Mouse (Mus musculus): ENCODE measurements around the gene Mknk2. TPM values are rescaled to one million over a fixed set of nuclear protein-coding genes. Genes with fewer than 3 reads are reported as not detected.

Mknk2 gene
- total RNA-seq, 2 experiments from 2014 or later, result 48.5 to 53.2 TPM

GRCm38 (mm10) chr10:80692249-80693165 is 14.6 kb upstream of the Mknk2 start:
- no peak for DNase-seq (ENCODE audit: low spot score in 2 of 2)

- peak; percentile 64 to 75 for DNase-seq (ENCODE audit: low spot score in 2 of 2)
Measured at GRCm38 (mm10) chr10:80687850-80688249, 9.9 kb upstream of the Mknk2 start.

- DNase-seq (ENCODE audit: low spot score in 2 of 2), result no peak
Measured at GRCm38 (mm10) chr10:80686617-80687016, 8.7 kb upstream of the Mknk2 start.

- no peak for DNase-seq (ENCODE audit: low spot score in 2 of 2)
Measured at GRCm38 (mm10) chr10:80684984-80685383, 7.1 kb upstream of the Mknk2 start.

- peak in 1 of 2 experiments; percentile 58 for DNase-seq (ENCODE audit: low spot score in 2 of 2)
Measured at GRCm38 (mm10) chr10:80684214-80684613, 6.3 kb upstream of the Mknk2 start.

GRCm38 (mm10) chr10:80683647-80684046 is 5.7 kb upstream of the Mknk2 start:
- no peak for DNase-seq (ENCODE audit: low spot score in 2 of 2)

GRCm38 (mm10) chr10:80682003-80682402 is 4.1 kb upstream of the Mknk2 start:
- DNase-seq (ENCODE audit: low spot score in 2 of 2), result no peak

- no peak for DNase-seq (ENCODE audit: low spot score in 2 of 2)
Measured at GRCm38 (mm10) chr10:80680260-80680696, 2.4 kb upstream of the Mknk2 start.

- DNase-seq (ENCODE audit: low spot score in 2 of 2), result no peak
Measured at GRCm38 (mm10) chr10:80679556-80680259, 1.8 kb upstream of the Mknk2 start.

- DNase-seq (ENCODE audit: low spot score in 2 of 2), result no peak
Measured at GRCm38 (mm10) chr10:80678601-80679377, 877 bp upstream of the Mknk2 start.

- DNase-seq (ENCODE audit: low spot score in 2 of 2), result no peak
Measured at GRCm38 (mm10) chr10:80677128-80677875, 610 bp downstream of the Mknk2 start.

GRCm38 (mm10) chr10:80676198-80676928 is 1.5 kb downstream of the Mknk2 start:
- peak; percentile 99 for DNase-seq (ENCODE audit: low spot score in 2 of 2)

- DNase-seq (ENCODE audit: low spot score in 2 of 2), result peak in 1 of 2 experiments; percentile 34
Measured at GRCm38 (mm10) chr10:80675405-80676197, 2.3 kb downstream of the Mknk2 start.

- DNase-seq (ENCODE audit: low spot score in 2 of 2), result no peak
Measured at GRCm38 (mm10) chr10:80674851-80675404, 3.0 kb downstream of the Mknk2 start.

GRCm38 (mm10) chr10:80674161-80674711 is 3.7 kb downstream of the Mknk2 start:
- DNase-seq (ENCODE audit: low spot score in 2 of 2), result no peak

GRCm38 (mm10) chr10:80673690-80674089 is 4.2 kb downstream of the Mknk2 start:
- DNase-seq (ENCODE audit: low spot score in 2 of 2), result no peak

- no peak for DNase-seq (ENCODE audit: low spot score in 2 of 2)
Measured at GRCm38 (mm10) chr10:80671936-80672690, 5.8 kb downstream of the Mknk2 start.

- no peak for DNase-seq (ENCODE audit: low spot score in 2 of 2)
Measured at GRCm38 (mm10) chr10:80671251-80671650, 6.7 kb downstream of the Mknk2 start.

All from layer of hippocampus, postnatal 10 days (tissue).